Mouse (Mus musculus) heart, embryonic 14.5 days (tissue): Measurements from ENCODE around the gene Mgst3. TPM values are rescaled to one million over a fixed set of nuclear protein-coding genes. Genes with fewer than 3 reads are reported as not detected.
"Not testable (repeated sequence)": the region's sequence is repeated elsewhere in the genome, so short reads cannot be mapped to it uniquely, and the experiment has no call there.

ENCODE experiments used
- ATAC-seq: fragments of 200-750 bp; cut with Nextera tagmentation; 2 replicates; pipeline ENCODE4 v1.8.0; 2017; ENCODE audit warnings: low read depth, moderate TSS enrichment; ENCODE audit not compliant: insufficient number of reproducible peaks, insufficient read depth, low FRiP score
- H3K27ac ChIP-seq, 2 experiments: fragments of 200-500 bp in 1 of 2; fragments of 300-500 bp in 1 of 2; sonication (generic) in 1 of 2; replicated peaks in 1 of 2; 2 replicates each; pipeline ENCODE4 v1.5.1; 2012 to 2014; ENCODE audit warnings: low read depth in 2 of 2, low read length in 2 of 2, control low read depth in 1 of 2, mild to moderate bottlenecking in 1 of 2, mixed read lengths in 1 of 2; ENCODE audit not compliant: control insufficient read depth in 1 of 2, insufficient read depth in 1 of 2
- H3K27me3 ChIP-seq: fragments of 300-500 bp; sonication (generic); 2 replicates; pipeline ENCODE4 v1.6.1; 2014; ENCODE audit warnings: mild to moderate bottlenecking, low read length, control low read depth; ENCODE audit not compliant: control insufficient read depth, insufficient read depth
- H3K36me3 ChIP-seq: fragments of 300-500 bp; sonication (generic); 2 replicates; pipeline ENCODE4 v1.6.1; 2014; ENCODE audit warnings: mild to moderate bottlenecking, control low read depth, low read length, mixed read lengths; ENCODE audit not compliant: control insufficient read depth, insufficient read depth
- H3K4me1 ChIP-seq, 2 experiments: fragments of 200-500 bp in 1 of 2; fragments of 300-500 bp in 1 of 2; sonication (generic) in 1 of 2; 2 replicates each; pipeline ENCODE4 v1.6.1; 2012 to 2014; ENCODE audit warnings: low read length in 2 of 2, control low read depth in 1 of 2, mixed read lengths in 1 of 2; ENCODE audit not compliant: control insufficient read depth in 2 of 2, insufficient read depth in 2 of 2
- H3K4me2 ChIP-seq: fragments of 300-500 bp; sonication (generic); 2 replicates; pipeline ENCODE4 v1.6.1; 2014; ENCODE audit warnings: mild to moderate bottlenecking, low read length
- H3K4me3 ChIP-seq, 2 experiments: fragments of 200-500 bp in 1 of 2; fragments of 300-500 bp in 1 of 2; sonication (generic) in 1 of 2; 2 replicates each; pipeline ENCODE4 v1.5.1; 2012 to 2014; ENCODE audit warnings: low read length in 2 of 2, mild to moderate bottlenecking in 2 of 2, control low read depth in 1 of 2, low read depth in 1 of 2, moderate library complexity in 1 of 2; ENCODE audit not compliant: control insufficient read depth in 1 of 2, insufficient read depth in 1 of 2
- H3K9ac ChIP-seq: fragments of 300-500 bp; sonication (generic); 2 replicates; pipeline ENCODE4 v1.6.1; 2014; ENCODE audit warnings: mild to moderate bottlenecking, low read length
- H3K9me3 ChIP-seq: fragments of 300-500 bp; sonication (generic); 2 replicates; pipeline ENCODE4 v1.6.1; 2016; ENCODE audit warnings: low read length, control low read depth; ENCODE audit not compliant: control insufficient read depth
- WGBS: fragments of 180-500 bp; shearing (Covaris S2); extraction: QIAGEN DNeasy Blood & Tissue Kit; methylation state at CpG from one replicate; pipeline ENCODE4 v1.1.7; 2014; 5-methylcytosine and 5-hydroxymethylcytosine counted together
- polyA plus RNA-seq: library from polyadenylated mRNA; unstranded; fragments of >200 nt; fragmentation: Nextera tagmentation; extraction: Ambion mirVana; gene quantifications from 2 replicates; pipeline ENCODE4 v1.2.1, GENCODE M21; 2014

Gene Mgst3
- polyA plus RNA-seq, 1 experiment from 2014 or later: 219 TPM

- WGBS: 87% methylated on average over 9 of the region's 9 CpGs
- Histone ChIP-seq H3K36me3 (peaks cover 73% of the 10 kb centered on the region), H3K27ac (no peak overlapping the region), H3K9me3 (no peaks in the 10 kb centered on the region), H3K4me3 (no peak overlapping the region), H3K4me2 (no peak overlapping the region), H3K9ac (no peak overlapping the region), H3K27me3 (no peaks in the 10 kb centered on the region), H3K4me1 (no peaks in the 10 kb centered on the region)
- ATAC-seq: no peak
Measured at GRCm38 (mm10) chr1:167358731-167359130, 34.9 kb downstream of the Mgst3 start.

GRCm38 (mm10) chr1:167357387-167357786 is 36.3 kb downstream of the Mgst3 start:
- no peak for ATAC-seq
- Histone ChIP-seq H3K4me3 (no peak overlapping the region), H3K4me1 (no peaks in the 10 kb centered on the region), H3K4me2 (no peak overlapping the region), H3K27ac (no peak overlapping the region), H3K36me3 (peaks cover 63% of the 10 kb centered on the region), H3K9me3 (no peaks in the 10 kb centered on the region), H3K9ac (no peak overlapping the region), H3K27me3 (no peaks in the 10 kb centered on the region)
- 88% methylated on average over 9 of the region's 9 CpGs for WGBS

- no peak overlapping the region for H3K4me2 ChIP-seq
- H3K36me3 ChIP-seq: peaks cover 28% of the 10 kb centered on the region
- H3K27me3 ChIP-seq: no peaks in the 10 kb centered on the region
- H3K4me3 ChIP-seq: no peak overlapping the region
- no peak for ATAC-seq
- 88% methylated on average over 14 of the region's 14 CpGs for WGBS
- no peaks in the 10 kb centered on the region for H3K9me3 ChIP-seq
- H3K4me1 ChIP-seq: no peaks in the 10 kb centered on the region
- H3K9ac ChIP-seq: no peak overlapping the region
- H3K27ac ChIP-seq: no peak overlapping the region
Measured at GRCm38 (mm10) chr1:167352403-167352802, 41.2 kb downstream of the Mgst3 start.

GRCm38 (mm10) chr1:167350597-167351415 is 42.8 kb downstream of the Mgst3 start:
- peaks cover 13% of the 10 kb centered on the region for H3K36me3 ChIP-seq
- no peaks in the 10 kb centered on the region for H3K4me1 ChIP-seq
- peak overlapping the region; percentile 78 for H3K9ac ChIP-seq
- no peak for ATAC-seq
- no peaks in the 10 kb centered on the region for H3K27me3 ChIP-seq
- 32% methylated on average over 13 of the region's 13 CpGs for WGBS
- peak overlapping the region in 1 of 2 experiments; percentile 81; a peak in 1 of 4 replicates for H3K27ac ChIP-seq
- H3K9me3 ChIP-seq: no peaks in the 10 kb centered on the region
- H3K4me3 ChIP-seq: peak overlapping the region; percentile 68 to 80
- peak overlapping the region; percentile 74 for H3K4me2 ChIP-seq

GRCm38 (mm10) chr1:167349815-167350596 is 43.6 kb downstream of the Mgst3 start, which contains the start of gene Aldh9a1:
Gene Aldh9a1, plus strand, starts transcription at chr1:167349991.
- peak within 1 kb of the TSS; percentile 78 for H3K9ac ChIP-seq
- H3K36me3 ChIP-seq: peaks cover 10% of the 10 kb centered on the region
- peak within 1 kb of the TSS; percentile 68 to 80 for H3K4me3 ChIP-seq
- no peaks in the 10 kb centered on the region for H3K9me3 ChIP-seq
- no peaks in the 10 kb centered on the region for H3K27me3 ChIP-seq
- WGBS: under 1% methylated on average over 55 of the region's 55 CpGs
- peak; percentile 96 for ATAC-seq
- H3K4me2 ChIP-seq: peak within 1 kb of the TSS; percentile 74
- no peaks in the 10 kb centered on the region for H3K4me1 ChIP-seq
- H3K27ac ChIP-seq: peak within 1 kb of the TSS; percentile 54 to 81

GRCm38 (mm10) chr1:167349206-167349605 is 44.4 kb downstream of the Mgst3 start:
- H3K36me3 ChIP-seq, ATAC-seq, H3K9ac ChIP-seq, H3K27ac ChIP-seq, H3K9me3 ChIP-seq, H3K27me3 ChIP-seq, H3K4me1 ChIP-seq: not testable (repeated sequence)
- Histone ChIP-seq H3K4me2 (peak overlapping the region; percentile 74), H3K4me3 (peak overlapping the region in 1 of 2 experiments; percentile 80; a peak in 1 of 4 replicates)
- WGBS: 55% methylated on average over 3 of the region's 3 CpGs

- not testable (repeated sequence) for H3K36me3 ChIP-seq, H3K4me3 ChIP-seq, H3K4me2 ChIP-seq, H3K9me3 ChIP-seq, H3K9ac ChIP-seq, H3K4me1 ChIP-seq, H3K27me3 ChIP-seq, ATAC-seq, H3K27ac ChIP-seq
- WGBS: 83% methylated on average over 10 of the region's 10 CpGs
Measured at GRCm38 (mm10) chr1:167345994-167346520, 47.6 kb downstream of the Mgst3 start.
